Mouse (Mus musculus) gastrocnemius, postnatal 25 days (tissue): ENCODE measurements at regions not wholly inside any gene's neighbourhood (a gene's known extent, or its start where the extent isn't known, plus 50 kb on each side); places are given as distances from the start of the nearest gene placed in this dataset.

Experiments used
- DNase-seq: peaks from one replicate; pipeline ENCODE4 v3.0.0; 2022

DNA sequence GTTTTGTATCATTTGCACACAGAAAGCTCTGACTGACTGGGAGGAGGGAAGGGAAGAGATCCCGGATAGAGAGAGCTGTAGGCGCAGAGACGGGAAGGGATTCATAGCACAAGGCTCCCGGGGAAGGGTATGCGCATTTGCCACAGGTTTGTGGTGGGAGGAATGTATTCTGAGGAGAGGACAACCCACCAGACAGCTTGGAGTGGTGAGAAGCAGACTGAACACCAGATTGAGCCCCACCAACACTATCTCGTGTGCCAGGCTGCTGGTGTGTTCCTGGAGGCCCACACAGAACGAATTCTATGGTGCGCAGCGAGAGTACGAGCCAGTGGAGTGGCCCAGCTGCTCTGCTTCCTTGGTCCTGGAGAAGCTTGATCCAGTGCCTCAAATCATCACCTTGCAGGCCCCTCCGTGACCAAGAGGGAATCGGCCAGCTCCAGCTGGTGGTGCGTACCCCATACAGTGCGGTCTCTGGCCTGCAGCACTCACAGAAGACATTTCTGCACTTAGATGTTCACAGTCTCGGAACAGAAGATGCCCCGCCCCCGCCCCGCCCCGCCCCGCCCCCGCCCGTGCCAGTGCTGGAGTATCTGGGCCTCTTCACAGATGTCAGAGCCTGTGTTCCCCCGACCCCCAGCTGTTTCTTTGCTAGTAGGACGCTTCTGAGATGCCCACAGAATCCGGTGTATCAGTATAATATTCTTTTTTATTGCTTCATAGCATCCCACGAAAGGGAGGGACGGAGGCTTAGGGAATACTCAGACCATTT lies 92.8 kb upstream of the Tmem189 start:
- no peak for DNase-seq

GRCm38 (mm10) chr2:167781496-167781895 lies 91.9 kb upstream of the Tmem189 start:
- peak; percentile 62 for DNase-seq

- DNase-seq = no peak
Observed at GRCm38 (mm10) chr2:167778691-167779090, 89.1 kb upstream of the Tmem189 start.

DNA sequence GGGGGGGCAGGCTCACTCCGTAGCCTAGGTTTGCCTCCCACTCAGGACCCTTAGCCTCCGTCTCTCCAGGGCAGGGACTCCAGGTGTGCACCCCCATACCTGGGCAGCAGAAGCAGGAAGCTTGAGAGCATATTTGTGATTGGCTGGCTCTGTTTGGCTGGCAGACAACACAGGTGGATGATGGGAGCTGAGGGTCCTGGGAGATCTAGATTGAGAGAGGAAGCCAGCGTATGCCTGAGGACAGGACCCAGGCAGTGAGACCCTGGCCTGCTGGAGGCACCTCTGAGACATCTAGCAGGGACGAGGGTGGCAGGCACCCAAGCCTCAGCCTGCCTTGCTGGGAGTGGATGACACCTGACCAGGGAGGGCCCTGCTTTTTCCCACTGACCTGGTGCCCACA lies 88.6 kb upstream of the Tmem189 start:
- no peak for DNase-seq

- peak; percentile 91 for DNase-seq
Observed at GRCm38 (mm10) chr2:167777331-167778085, 87.9 kb upstream of the Tmem189 start.

GRCm38 (mm10) chr2:167776251-167777168 lies 86.9 kb upstream of the Tmem189 start:
- no peak for DNase-seq

DNA sequence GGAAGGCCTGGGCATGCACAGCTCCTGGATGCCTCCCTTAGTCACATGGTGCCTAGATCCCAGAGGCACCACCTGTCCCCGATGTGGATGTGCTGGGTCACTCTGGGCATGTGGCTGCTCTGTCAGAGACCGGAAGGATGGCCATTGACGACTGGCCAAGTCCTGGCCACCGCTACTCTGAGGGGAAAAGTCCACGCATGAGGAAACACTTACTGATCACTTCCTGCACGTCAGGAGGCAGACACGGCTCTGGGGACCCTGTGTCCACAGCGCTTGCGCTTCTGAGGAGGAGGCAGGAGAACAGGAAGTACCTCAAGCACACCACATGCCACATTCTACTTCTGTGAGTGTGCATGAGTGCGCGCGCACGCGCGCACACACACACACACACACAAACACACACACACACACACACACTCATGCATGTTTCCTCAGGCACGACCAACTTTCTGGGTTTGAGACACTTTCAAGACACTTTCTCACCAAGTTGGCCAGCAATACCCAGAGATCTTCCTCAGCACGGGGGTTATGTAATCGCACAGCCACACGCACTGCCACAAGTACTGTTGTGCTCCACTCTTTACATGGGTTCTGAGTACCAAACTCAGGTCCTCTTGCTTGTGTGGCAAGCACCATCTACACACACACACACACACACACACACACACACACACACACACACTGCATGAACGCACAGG lies 85.7 kb upstream of the Tmem189 start:
- peak; percentile 78 for DNase-seq

GRCm38 (mm10) chr2:167774806-167775179 lies 85.2 kb upstream of the Tmem189 start:
- peak; percentile 71 for DNase-seq

- DNase-seq = peak; percentile 72
Observed at GRCm38 (mm10) chr2:167774166-167774805, 84.7 kb upstream of the Tmem189 start.

DNA sequence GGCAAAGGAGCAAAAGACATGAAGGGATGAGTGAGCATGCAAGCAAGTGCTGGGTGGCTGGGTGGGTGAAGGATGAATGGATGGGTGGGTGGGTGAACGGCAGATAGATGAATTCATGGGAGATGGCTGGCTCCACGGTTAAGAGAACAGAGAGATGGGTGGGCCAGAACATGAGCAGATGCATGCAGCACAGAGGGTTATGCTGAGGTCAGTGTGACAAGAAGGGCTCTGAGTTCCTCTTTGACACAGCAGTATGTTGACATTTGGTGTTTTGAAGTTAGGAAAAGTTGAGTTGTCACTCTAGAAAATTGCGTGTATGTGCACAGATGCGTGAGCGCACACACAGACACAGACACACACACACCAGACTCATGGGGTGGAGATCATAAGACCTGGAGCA lies 83.2 kb upstream of the Tmem189 start:
- DNase-seq = no peak

- no peak for DNase-seq
Observed at GRCm38 (mm10) chr2:167767962-167768361, 78.3 kb upstream of the Tmem189 start.

GRCm38 (mm10) chr2:167767371-167767770 lies 77.7 kb upstream of the Tmem189 start:
- no peak for DNase-seq

GRCm38 (mm10) chr2:167765811-167766210 lies 76.2 kb upstream of the Tmem189 start:
- DNase-seq = no peak

- DNase-seq = peak; percentile 97
Observed at GRCm38 (mm10) chr2:167765072-167765800, 75.6 kb upstream of the Tmem189 start.

GRCm38 (mm10) chr2:167763891-167764410 lies 74.3 kb upstream of the Tmem189 start:
- no peak for DNase-seq

DNA sequence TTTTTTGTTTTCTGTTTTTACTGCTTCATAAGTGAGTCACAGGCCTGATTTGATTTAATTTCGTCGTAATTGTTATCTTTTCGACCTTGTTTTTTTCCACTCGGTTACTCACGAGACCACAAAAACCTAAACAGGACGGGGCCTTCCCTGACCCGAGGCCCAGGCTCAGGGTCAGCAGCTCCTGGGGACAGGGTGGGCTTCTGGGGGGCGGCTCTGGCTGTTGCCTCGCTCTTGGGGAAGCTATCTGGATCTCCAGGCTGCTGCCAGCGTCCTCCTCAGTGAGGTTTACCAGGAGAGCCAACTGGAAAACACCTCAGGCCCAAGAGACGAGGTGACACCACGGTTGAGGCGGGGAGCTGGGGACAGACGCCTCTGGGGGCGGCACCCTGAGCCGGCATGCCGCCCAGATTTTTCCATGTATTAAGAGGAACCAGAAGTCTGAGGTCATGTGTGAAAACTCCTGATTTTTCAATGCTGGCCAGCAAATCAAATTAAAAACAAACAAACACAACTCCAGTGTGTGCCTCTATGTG lies 71.8 kb upstream of the Tmem189 start:
- no peak for DNase-seq

DNA sequence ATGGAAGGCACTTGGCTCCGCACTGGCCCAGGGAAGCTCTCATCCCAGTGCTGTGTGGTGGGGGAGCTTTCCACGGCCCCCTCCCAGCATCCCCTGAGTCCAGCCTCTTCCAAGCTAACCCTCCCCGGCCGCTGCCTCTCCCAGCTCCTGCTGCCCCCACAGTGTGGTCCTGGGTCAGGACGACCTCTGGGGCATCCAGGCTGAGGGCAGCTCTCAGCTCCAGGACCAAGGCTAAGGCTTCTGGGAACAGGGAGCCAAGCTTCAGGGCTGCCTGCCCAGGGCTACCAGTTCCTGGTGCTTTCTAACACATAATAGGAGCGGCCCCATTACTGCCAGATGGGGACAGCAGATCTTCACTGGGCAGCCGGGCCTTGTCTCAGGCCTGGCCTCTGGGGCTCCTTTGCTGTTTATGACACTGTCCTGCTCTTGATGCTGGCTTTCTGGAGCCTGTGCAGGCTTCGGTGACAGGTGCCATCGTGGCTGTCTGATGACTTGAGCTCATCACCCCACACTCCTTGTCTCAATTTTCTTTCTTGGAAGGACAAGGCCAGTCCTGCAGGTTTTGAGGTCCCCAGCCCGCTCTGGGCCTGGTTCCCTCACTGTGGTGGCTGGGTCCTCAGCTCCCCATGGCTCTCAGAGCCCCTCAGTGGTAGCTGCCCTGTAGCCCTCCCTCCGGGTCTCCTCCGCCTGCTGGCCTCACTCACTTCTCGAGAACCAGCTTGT lies 71.2 kb upstream of the Tmem189 start:
- DNase-seq = peak; percentile 74

DNA sequence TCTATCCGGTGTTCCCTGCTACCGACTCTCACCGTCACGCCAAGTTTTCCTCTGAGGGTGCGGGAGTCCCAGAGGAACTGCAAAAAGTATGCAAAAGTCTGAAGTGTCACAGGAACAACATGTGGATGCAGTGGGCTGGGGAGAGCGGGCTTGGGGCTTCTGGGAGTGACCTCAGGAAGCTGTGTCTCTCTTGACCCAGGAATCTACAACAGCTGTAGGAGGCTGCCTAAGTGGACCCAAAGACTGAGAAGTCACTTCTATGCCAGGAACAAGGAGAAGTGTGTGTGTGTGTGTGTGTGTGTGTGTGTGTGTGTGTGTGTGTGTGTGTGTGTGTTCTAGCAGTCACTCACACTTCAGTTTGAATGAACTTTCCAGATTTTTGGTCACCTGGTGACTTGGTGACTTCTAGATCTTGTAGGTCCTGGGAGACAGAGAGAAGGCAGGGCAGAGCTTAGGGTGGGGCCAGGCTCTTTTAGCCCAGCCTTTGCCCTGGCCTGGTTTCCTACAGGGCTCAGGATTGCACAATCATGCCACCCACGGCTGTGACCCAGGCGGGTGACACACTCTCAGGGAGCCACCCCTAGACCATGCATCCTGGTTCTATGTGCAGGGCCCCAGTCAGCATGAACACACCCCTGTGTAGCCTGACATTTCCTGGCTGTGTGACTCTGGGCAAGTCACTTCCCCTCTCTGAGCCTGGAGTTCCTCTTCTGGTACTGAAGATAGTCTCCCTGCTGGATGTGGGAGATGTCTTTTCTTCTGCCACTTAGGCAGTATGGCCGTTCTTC lies 70.2 kb upstream of the Tmem189 start:
- DNase-seq = peak; percentile 67
